Mouse (Mus musculus) cerebellum, adult 11 months (tissue): ENCODE results near the gene Coq9.
A peak's percentile ranks its signal among the peaks of the same experiment; 100 is the strongest.
"Not testable (repeated sequence)": the region's sequence is repeated elsewhere in the genome, so short reads cannot be mapped to it uniquely, and the experiment has no call there.

Experiments used
- DNase-seq: peaks from one replicate; pipeline ENCODE4 v3.0.0; 2022

Gene Coq9

DNA sequence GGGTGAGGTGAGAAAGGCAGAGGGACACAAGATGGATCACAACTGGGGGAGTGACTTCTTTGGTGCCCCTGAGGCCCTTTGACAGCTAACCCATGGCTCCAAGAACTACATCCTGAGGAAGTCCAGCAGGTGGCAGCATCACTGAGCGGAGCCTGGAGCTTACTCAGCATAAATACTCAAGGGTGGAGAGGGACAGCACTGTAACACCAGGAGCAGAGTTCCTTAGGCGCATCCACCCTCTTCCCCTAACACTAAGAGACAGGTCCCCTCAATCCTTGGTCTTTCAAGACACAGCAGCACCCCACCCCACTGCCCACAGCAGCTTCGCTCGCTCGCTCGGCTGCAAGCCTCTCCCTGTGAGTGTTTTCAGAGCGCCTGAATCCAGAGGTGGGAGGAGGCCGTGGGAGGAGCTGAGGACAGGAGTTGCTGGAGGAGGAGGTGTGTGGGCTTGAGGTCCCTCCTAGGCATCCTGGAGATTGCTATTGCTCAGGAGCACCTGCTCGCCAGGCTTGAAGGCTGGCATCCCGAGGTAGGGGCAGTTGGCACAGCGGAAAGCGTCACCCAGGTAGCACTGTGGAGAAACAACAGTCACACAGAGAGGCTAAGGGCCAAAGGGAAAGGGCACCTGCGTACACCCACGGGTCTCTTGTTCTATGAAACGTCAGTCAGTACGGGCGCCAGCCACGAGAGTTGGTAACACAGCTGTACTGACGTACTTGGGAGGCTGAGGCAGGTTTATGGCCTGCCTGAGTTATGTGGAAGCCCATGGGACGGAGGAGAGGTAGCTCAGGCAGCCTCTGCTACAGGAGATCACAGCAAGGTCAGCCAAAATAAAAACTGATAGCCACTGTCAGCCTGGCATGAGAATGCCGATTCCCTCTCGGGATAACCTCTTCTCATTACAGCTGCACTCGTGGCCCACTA, 15.2 kb upstream of the Coq9 start:
- no peak for DNase-seq

- DNase-seq, result no peak
These were observed 13.0 kb upstream of the Coq9 start for GRCm38 (mm10) chr8:94825170-94825569.

- no peak for DNase-seq
These were observed 11.9 kb upstream of the Coq9 start for GRCm38 (mm10) chr8:94826210-94826609.

DNA sequence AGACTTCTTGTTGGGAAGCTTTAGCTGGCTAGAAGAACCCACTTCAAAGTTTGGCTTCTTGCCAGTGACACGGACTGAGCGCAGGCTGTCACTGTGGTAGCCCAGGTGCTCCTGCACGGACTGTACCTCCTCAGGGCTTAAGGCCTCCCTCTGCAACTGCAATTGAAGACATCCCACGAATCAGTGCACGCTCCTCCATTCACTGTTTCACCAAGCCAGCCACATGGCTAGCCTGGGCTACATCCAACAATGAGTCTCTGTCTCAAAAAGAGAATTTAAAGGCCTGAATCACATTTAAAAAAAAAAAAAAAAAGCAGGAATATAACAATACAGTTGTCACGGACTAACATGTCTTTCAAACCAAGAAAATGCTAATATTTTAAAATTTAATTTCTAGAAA, 9.8 kb upstream of the Coq9 start:
- DNase-seq, result no peak

- DNase-seq, result not testable (repeated sequence)
These were observed 4.2 kb upstream of the Coq9 start for GRCm38 (mm10) chr8:94833901-94834405.

DNA sequence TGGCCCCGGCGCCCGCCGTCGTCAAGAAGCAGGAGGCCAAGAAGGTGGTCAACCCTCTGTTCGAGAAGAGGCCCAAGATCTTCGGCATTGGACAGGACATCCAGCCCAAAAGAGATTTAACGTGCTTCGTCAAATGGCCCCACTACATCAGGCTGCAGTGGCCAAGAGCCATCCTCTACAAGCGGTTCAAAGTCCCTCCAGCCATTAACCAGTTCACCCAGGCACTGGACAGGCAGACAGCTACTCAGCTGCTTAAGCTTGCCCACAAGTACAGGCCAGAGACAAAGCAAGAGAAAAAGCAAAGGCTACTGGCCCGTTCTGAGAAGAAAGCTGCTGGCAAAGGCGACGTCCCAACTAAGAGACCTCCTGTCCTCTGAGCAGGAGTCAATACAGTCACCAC, 2.4 kb upstream of the Coq9 start:
- not testable (repeated sequence) for DNase-seq

DNA sequence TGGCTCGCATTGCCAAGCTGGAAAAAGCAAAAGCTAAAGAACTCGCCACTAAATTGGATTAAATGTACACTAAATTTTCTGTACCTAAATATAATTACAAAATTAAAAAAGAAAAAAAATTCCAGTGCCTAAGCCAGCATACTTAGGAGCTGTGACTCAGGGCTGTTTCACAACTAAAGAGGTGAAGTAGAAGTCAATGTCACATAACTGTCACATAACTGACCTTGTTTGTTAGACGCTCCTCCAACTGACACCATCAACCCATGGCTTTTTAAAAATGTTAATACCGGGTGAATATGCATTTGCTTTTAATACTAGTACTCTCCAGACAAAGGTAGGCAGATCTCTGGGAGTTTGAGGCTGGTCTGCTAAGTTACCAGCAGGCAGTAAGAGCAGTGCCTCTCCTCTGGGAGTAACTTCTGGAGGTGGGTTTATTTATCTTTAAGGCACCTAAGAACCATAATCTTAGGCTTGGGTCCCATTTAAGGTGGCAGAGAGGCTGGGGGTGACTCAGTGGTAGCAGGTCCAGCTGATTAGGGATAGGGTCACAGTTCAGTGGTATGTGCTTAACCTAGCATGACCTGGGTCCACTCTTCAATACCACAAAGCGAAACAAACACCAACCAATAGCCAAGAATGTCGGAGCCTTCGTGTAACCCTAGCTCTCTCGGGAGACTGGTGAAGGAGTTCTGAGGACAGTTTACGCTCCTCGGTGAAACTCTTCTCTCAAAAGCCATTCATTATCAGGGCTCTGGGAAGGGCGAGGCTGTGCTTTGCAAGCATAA, 1.5 kb upstream of the Coq9 start:
- DNase-seq, result no peak

GRCm38 (mm10) chr8:94838600-94838999, 479 bp downstream of the Coq9 start:
- DNase-seq, result peak; percentile 76

DNA sequence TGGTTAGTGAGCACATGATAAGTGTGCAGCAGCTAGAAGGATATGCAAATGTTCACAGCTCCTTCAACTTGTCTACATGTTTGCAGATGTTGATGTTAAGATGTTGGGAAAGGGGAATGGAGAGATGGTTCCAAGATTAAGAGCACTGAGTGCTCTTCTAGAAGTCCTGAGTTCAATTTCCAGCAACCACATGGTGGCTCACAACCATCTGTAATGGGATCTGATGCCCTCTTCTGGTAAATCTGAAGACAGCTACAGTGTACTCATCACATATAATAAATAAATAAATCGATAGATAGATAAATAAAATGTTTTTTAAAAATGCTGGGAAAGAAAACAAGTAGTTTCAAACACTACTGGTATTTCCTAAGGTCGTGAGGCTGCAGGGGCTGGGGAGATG, 3.1 kb downstream of the Coq9 start:
- no peak for DNase-seq

DNA sequence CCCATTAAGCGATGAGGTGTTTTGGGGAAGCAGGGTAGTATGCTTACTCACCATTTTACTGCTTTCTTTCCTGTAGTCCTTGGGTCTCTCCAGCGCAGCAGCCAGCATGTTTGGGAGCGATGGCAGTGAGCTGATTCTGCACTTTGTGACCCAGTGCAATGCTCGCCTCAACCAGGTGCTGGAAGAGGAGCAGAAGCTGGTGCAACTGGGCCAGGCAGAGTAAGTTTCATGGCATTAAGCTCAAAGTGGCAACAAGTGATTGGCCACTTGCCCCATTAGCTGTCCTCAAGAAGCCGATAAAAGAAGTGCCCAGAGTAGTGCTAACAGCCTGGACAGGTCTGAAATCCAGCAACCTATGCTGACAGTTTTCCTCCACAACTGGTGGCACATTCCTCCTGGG, 11.9 kb downstream of the Coq9 start:
- DNase-seq, result no peak

- not testable (repeated sequence) for DNase-seq
These were observed 16.6 kb downstream of the Coq9 start for GRCm38 (mm10) chr8:94854761-94855160.

DNA sequence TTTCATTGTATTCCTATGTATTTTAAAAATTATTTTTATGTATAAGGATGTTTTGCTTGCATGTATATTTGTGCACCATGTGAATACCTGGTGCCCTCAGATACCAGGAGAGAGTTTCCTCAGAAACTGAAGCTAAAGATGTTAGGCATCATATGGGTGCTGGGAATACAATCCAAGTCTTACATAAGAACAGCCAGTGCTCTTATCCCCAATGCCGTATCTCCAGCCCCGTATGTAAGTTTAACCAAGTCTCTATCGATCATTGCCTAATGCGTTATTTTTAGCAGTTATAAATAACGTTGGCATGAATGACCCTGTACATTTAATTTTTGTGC, 18.9 kb downstream of the Coq9 start:
- no peak for DNase-seq

- DNase-seq, result peak; percentile 92
These were observed 19.4 kb downstream of the Coq9 start, which contains the start of gene Polr2c for GRCm38 (mm10) chr8:94857346-94858173. Gene Polr2c (plus strand): TSS chr8:94857450.

- DNase-seq, result no peak
These were observed 23.3 kb downstream of the Coq9 start for GRCm38 (mm10) chr8:94861352-94861910.

- DNase-seq, result no peak
These were observed 24.5 kb downstream of the Coq9 start for GRCm38 (mm10) chr8:94862487-94863220.

GRCm38 (mm10) chr8:94863897-94864673, 26.0 kb downstream of the Coq9 start:
- no peak for DNase-seq

GRCm38 (mm10) chr8:94865292-94865691, 27.2 kb downstream of the Coq9 start:
- DNase-seq, result no peak

- DNase-seq, result no peak
These were observed 28.8 kb downstream of the Coq9 start for GRCm38 (mm10) chr8:94866921-94867320.

DNA sequence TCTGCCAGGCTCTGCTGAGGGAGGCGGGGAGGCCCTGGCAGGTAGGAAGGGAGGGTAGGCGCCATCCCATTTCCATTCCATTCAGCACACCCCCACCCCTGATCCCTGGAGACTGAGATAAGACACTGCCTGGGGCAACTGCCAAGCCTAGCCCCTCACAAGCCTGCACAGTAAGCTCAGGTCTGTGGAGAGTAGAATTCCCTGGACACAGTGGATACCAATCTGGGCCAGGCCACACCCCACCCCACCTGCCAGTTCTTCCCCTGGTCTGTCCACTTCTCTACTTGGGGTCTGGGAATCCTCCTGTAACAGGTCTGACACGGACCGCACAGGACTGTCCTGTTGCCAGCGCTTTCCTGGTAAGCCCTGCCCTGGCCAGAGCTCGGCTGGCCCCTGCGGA, 31.0 kb downstream of the Coq9 start:
- DNase-seq, result no peak

- no peak for DNase-seq
These were observed 31.9 kb downstream of the Coq9 start for GRCm38 (mm10) chr8:94870003-94870402.
